Mouse (Mus musculus) layer of hippocampus, adult 11-12 months (tissue): ENCODE data around the gene Mybphl.

Source experiments
- DNase-seq: peaks from one replicate; pipeline ENCODE4 v3.0.0; 2022; ENCODE audit warnings: low spot score

The Mybphl gene

GRCm38 (mm10) chr3:108410359-108410714, 45.6 kb downstream of the Mybphl start:
- no peak for DNase-seq

- DNase-seq, result no peak
Observed at GRCm38 (mm10) chr3:108411026-108411753, 46.5 kb downstream of the Mybphl start.

GRCm38 (mm10) chr3:108411754-108412121, 47.0 kb downstream of the Mybphl start:
- peak; percentile 59 for DNase-seq

- DNase-seq, result no peak
Observed at GRCm38 (mm10) chr3:108413634-108414360, 49.1 kb downstream of the Mybphl start.

- no peak for DNase-seq
Observed at GRCm38 (mm10) chr3:108414857-108415830, 50.4 kb downstream of the Mybphl start, which contains the start of gene Celsr2. TSS of gene Celsr2 (minus strand) at chr3:108415552.

GRCm38 (mm10) chr3:108415831-108416223, 51.1 kb downstream of the Mybphl start:
- DNase-seq, result peak; percentile 84

- DNase-seq, result no peak
Observed at GRCm38 (mm10) chr3:108423006-108423405, 58.3 kb downstream of the Mybphl start.

GRCm38 (mm10) chr3:108423844-108424801, 59.4 kb downstream of the Mybphl start:
- DNase-seq, result no peak

GRCm38 (mm10) chr3:108424944-108425623, 60.4 kb downstream of the Mybphl start:
- DNase-seq, result no peak

GRCm38 (mm10) chr3:108425624-108426018, 60.9 kb downstream of the Mybphl start:
- DNase-seq, result no peak
